Mouse (Mus musculus): Measurements from ENCODE around the gene Foxp1.

DNA sequence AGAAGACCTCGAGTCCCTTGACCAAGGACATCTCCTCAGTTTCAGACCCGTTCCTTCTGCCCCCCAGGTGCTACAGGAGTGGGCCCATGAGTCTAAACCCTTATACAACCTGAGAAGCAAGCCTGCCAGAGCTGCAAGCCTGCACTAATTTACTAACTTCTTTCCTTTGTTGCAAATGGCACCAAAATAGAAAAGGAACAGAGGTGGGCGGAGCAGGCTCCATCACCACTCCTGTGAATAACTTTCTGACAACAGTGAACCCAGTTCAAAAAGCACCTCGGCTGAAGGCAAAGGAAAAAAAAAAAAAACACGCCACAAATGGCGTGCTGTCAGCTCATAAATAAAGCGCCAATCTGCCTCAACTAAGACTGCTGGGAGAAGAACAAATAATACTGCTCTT is 81.4 kb downstream of the Foxp1 start:
- TF ChIP-seq CTCF (IDR thresholded peaks at IDR 0.05; ENCODE audit: low read depth, low read length) (no peak), POLR2A (IDR thresholded peaks at IDR 0.05; ENCODE audit: borderline replicate concordance, low read depth, low read length) (no peak)
